Mouse (Mus musculus): ENCODE data around the gene Tmem63a.
"Not testable (repeated sequence)": the region's sequence is repeated elsewhere in the genome, so short reads cannot be mapped to it uniquely, and the experiment has no call there.

Gene Tmem63a

GRCm38 (mm10) chr1:180929599-180929998, 12.5 kb upstream of the Tmem63a start:
- no peak for DNase-seq

DNA sequence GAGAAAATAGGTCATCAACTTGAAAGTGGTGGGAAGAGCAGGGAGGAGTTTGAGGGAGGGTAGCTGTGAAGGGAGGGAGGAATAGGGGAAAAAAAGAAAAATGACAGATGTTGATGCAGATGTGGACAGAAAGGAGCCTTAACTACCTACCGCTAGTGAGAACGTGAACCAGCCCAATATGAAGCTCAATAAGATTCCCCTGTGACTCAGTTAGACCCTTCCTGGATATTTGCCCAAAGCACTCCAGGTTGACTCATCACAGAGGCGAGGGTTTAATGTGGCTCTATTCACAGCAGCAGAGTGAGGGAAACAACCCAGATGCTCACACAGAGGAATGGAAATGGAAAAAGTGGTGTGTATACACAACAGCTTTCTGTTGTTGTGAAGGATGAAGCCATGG, 11.0 kb upstream of the Tmem63a start:
- no peak for DNase-seq

- no peak for DNase-seq
Measured at GRCm38 (mm10) chr1:180933659-180934058, 8.5 kb upstream of the Tmem63a start.

- no peak for DNase-seq
Measured at GRCm38 (mm10) chr1:180934467-180935419, 7.4 kb upstream of the Tmem63a start, which contains the start of gene Lefty1. Gene Lefty1, plus strand, starts transcription at chr1:180935022.

- not testable (repeated sequence) for DNase-seq
Measured at GRCm38 (mm10) chr1:180936610-180937398, 5.3 kb upstream of the Tmem63a start.

DNA sequence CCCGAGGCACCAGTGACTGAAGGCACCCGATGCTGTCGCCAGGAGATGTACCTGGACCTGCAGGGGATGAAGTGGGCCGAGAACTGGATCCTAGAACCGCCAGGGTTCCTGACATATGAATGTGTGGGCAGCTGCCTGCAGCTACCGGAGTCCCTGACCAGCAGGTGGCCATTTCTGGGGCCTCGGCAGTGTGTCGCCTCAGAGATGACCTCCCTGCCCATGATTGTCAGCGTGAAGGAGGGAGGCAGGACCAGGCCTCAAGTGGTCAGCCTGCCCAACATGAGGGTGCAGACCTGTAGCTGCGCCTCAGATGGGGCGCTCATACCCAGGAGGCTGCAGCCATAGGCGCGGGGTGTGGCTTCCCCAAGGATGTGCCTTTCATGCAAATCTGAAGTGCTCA, 4.5 kb upstream of the Tmem63a start:
- not testable (repeated sequence) for DNase-seq

GRCm38 (mm10) chr1:180938781-180939180, 3.4 kb upstream of the Tmem63a start:
- not testable (repeated sequence) for DNase-seq

DNA sequence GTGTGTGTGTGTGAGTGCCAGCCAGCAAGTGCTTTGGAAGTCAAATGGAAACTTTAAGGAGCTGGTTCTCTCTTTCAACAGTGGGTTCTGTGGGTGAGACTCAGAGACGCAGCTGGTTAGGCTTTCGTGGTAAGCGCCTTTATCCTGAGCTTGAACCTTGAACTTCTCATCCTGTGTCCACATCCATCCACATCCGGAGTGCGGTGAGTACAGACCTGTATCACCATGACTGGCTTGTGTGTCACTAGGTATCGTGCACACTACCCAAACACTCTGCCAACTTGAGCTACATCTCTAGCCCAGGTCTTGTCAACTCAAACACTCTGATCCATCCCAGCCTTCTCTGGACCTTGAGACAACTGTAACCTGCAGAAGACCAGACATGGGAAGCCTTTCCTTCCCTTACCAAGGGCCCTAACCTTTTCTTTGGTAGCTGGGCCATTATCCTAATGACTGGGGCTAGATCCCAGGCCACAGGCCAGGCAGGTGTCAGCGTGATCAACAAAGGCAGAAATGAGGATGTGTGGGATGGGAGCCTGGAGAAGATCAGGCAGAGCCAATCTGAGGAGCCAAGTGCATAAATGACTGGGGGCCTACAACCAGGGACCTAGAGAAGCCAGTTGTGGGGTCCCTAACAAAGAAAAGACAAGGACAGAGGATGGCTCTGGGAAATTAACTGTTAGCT, 1.2 kb upstream of the Tmem63a start:
- DNase-seq, result no peak

GRCm38 (mm10) chr1:180941726-180942125, 418 bp upstream of the Tmem63a start:
- no peak for DNase-seq

DNA sequence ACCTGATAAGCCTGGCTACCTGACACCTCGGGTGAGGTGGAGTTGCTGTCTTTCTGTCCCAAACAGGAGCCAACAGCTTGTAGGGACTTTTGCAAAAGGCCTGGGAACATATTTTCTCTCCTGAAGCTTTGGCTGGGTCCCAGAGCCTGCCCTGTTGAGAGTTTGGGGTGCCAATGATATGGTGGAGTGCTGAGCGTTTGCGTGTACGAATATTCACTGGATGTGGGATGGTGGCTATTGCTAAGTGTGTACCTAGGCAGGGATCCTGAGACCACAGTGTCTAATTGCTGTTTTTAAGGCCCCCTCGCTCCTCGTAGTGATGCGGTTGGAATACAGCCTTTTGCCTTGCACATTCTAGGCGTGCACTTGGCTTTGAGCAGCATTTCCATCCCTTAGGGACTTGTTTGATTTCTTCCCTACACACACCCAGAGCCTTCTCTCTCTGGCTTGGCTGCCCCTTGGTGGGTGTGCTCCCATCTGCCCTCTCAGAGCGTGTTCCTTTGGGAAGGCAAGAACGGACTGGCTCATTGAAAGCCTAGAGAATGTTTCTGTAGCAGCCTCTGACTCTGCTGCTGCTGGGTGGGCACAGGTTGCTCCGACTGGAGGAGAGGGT, 994 bp downstream of the Tmem63a start:
- no peak for DNase-seq

DNA sequence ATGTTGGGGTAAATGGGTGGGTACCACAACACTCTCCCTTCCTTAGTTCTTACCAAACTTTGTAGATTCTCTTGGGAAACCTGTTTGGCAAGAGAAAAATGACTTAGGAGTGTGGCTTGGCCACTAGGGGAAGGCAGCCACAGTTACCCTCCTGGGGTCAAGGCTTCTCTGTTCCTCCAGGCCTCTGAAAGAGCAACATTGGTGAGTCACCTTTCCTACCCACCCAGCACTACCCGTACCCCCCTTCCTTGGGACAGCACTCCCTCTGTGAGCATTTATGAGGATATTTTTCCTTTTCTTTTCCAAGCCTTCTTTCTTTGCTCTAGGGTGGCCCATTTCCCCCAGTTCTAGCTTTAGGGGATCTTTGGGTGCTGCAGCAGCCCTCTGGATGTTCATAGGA, 1.8 kb downstream of the Tmem63a start:
- no peak for DNase-seq

- DNase-seq, result no peak
Measured at GRCm38 (mm10) chr1:180944553-180944952, 2.4 kb downstream of the Tmem63a start.

- no peak for DNase-seq
Measured at GRCm38 (mm10) chr1:180945001-180945980, 3.1 kb downstream of the Tmem63a start.

DNA sequence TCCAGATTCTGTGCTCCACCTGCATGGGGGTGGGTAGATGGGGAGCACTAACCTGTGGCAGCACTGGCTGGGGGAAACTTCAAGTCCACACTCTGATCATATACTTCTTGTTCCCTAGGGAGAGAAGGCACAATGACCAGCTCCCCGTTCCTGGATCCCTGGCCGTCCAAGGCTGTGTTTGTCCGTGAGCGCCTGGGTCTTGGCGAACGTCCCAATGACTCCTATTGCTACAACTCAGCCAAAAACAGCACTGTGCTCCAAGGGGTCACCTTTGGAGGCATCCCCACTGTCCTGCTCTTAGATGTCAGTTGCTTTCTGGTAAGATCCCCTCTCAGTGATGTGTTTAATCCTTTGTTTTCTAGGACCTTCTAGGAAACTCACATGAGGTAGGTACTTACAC, 4.3 kb downstream of the Tmem63a start:
- no peak for DNase-seq

DNA sequence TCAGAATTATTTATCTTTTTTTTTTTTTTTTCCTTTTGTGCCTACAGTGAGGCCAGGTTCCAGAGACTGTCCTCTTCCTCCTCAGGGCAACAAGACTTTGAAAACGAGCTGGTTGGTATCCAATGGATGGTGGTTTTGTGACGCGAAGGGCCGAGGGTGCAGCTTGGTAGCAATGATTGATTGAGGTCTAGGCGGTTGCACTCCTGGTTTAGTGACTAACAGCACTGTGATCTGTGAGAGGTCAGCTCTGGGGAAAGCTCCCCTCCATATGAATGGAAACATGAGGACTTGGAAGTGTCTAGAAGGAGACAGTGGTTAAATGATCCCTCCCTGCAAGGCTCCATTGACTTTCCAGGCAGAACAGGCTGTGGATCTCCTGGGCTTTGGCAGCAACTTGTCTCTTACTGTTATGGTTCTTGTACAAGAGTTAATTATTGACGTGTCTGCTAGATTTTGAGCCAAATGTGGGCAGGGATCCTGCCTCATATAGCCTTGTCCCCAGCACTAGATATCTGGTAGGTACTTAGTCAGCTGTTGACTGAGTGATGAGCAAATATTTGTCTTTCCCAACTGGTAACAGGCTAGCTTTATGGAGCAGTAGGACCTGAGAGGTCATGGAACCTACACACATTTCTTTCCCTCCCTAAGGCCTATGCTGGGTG, 10.1 kb downstream of the Tmem63a start:
- DNase-seq, result no peak

- DNase-seq, result no peak
Measured at GRCm38 (mm10) chr1:180952808-180953207, 10.7 kb downstream of the Tmem63a start.

GRCm38 (mm10) chr1:180956401-180956800, 14.3 kb downstream of the Tmem63a start:
- DNase-seq, result no peak

DNA sequence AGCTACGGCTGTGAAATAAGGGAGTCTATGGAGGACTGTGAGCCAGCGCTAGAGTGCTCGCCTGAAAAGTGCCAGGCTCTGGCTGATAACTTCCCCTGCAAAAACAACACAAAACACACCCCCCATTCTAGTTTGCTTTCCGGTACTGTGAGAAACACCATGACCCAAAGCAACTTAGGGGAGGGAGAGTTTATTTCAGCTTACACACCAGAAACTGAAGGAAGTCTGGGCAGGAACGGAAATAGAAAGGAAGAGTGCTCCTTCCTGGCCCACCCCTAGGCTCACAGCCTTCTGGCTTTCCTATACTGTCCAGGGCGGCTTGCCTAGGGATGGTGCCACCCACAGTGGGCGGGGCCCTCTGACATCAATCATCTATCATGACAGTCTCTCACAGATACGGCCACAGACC, 14.8 kb downstream of the Tmem63a start:
- DNase-seq, result no peak

- DNase-seq, result no peak
Measured at GRCm38 (mm10) chr1:180957989-180958388, 15.8 kb downstream of the Tmem63a start.

DNA sequence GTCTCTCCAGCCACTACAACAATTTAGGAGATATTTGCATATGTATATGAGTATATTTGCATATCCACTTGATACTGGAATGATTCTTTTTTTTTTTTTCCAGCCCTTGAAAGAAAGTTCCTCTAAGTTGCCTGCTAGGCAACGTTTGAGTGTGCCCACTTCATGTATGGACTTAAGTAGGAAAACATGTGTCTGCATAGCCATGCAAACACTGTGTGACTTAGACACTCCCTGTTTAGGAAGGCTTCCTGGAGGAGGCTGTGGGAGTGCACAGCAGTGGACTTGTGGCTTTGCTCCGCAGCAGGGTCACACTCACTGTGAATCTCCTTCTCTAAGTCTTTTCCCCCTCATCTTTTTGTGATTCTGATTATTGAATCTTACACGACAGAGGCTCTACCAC, 16.7 kb downstream of the Tmem63a start:
- DNase-seq, result no peak

DNA sequence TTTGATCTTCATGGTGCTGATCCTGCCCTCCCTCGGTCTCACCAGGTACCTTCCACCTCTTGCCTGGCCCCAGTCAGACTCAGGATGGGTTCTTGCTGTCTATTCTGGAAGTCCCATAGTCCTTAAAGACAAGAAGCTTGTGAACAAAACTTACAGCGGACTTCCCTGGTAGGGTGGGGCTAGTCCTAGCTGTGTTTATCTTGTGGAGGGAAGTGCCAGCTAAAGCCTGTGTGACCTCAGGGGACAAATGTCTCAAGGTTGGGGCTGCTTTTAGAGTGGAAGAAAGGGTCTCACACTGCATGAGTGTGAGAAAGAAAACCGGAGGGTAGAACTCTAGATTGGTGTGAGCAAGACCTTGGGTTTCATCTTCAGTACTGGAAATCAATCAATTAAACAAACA, 23.6 kb downstream of the Tmem63a start:
- DNase-seq, result no peak
